Mouse (Mus musculus) liver, embryonic 16.5 days (tissue): Measurements from ENCODE around the gene Ugt2b34. TPM values are rescaled to one million over a fixed set of nuclear protein-coding genes. Genes with fewer than 3 reads are reported as not detected.
"Not testable (repeated sequence)": the region's sequence is repeated elsewhere in the genome, so short reads cannot be mapped to it uniquely, and the experiment has no call there.

Experiments used
- ATAC-seq: fragments of 200-750 bp; cut with Nextera tagmentation; 2 replicates; pipeline ENCODE4 v1.8.0; 2017; ENCODE audit warnings: low read depth, mild to moderate bottlenecking, moderate number of reproducible peaks, moderate library complexity
- H3K27ac ChIP-seq: fragments of 300-500 bp; sonication (generic); 2 replicates; pipeline ENCODE4 v1.5.1; 2014; ENCODE audit warnings: mild to moderate bottlenecking, low read length
- H3K27me3 ChIP-seq: fragments of 300-500 bp; sonication (generic); 2 replicates; pipeline ENCODE4 v1.6.1; 2014; ENCODE audit warnings: low read depth, low read length, mixed read lengths; ENCODE audit not compliant: control insufficient read depth, insufficient read depth
- H3K36me3 ChIP-seq: fragments of 300-500 bp; sonication (generic); 2 replicates; pipeline ENCODE4 v1.6.1; 2014; ENCODE audit warnings: mild to moderate bottlenecking; ENCODE audit not compliant: control insufficient read depth, insufficient read depth
- H3K4me1 ChIP-seq: fragments of 300-500 bp; sonication (generic); 2 replicates; pipeline ENCODE4 v1.6.1; 2014; ENCODE audit warnings: low read depth, low read length, mixed read lengths; ENCODE audit not compliant: control insufficient read depth
- H3K4me2 ChIP-seq: fragments of 300-500 bp; sonication (generic); 2 replicates; pipeline ENCODE4 v1.6.1; 2014; ENCODE audit warnings: low read depth, low read length, mixed read lengths
- H3K4me3 ChIP-seq: fragments of 300-500 bp; sonication (generic); 2 replicates; pipeline ENCODE4 v1.5.1; 2014; ENCODE audit warnings: low read depth, mild to moderate bottlenecking, low read length
- H3K9ac ChIP-seq: fragments of 300-500 bp; sonication (generic); 2 replicates; pipeline ENCODE4 v1.6.1; 2014; ENCODE audit warnings: low read depth, low read length
- H3K9me3 ChIP-seq: fragments of 300-500 bp; sonication (generic); replicated peaks from 2 replicates; pipeline ENCODE4 v1.6.1; 2016; ENCODE audit warnings: low read length; ENCODE audit not compliant: control insufficient read depth
- WGBS: fragments of 180-500 bp; shearing (Covaris S2); extraction: QIAGEN DNeasy Blood & Tissue Kit; methylation state at CpG from one replicate; pipeline ENCODE4 v1.1.7; 2014; ENCODE audit not compliant: insufficient replicate concordance; 5-methylcytosine and 5-hydroxymethylcytosine counted together
- polyA plus RNA-seq: library from polyadenylated mRNA; unstranded; fragments of >200 nt; fragmentation: Nextera tagmentation; extraction: Ambion mirVana; gene quantifications from 2 replicates; pipeline ENCODE4 v1.2.1, GENCODE M21; 2015

The Ugt2b34 gene
- polyA plus RNA-seq, 1 experiment from 2014 or later: 74.2 TPM

DNA sequence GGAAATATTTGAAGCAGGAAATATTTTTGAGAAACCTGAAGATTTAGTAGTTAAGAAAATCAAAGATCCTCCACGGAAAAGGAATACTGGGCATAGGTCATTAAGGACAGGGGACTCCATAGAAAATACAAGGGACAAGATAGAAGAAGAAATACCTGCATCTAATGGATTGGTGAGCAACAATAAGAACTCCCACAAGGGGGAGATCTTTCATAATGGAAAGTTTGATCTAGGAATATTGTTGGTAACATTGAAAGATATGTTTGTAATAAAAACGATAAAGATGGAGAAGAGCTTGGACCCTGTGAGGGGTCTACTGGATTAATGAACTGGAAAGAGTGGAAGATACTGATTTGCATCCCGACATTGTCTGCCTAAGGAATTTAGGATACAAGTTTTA is 20.1 kb downstream of the Ugt2b34 start:
- 31% methylated on average over 3 of the region's 3 CpGs for WGBS
- Histone ChIP-seq H3K4me1 (no peaks in the 10 kb centered on the region), H3K4me3 (no peak overlapping the region), H3K27ac (no peak overlapping the region), H3K9me3 (no peaks in the 10 kb centered on the region), H3K4me2 (no peak overlapping the region), H3K9ac (no peak overlapping the region), H3K27me3 (no peaks in the 10 kb centered on the region), H3K36me3 (no peaks in the 10 kb centered on the region; the same call in 1 of the 2 replicates)
- ATAC-seq: no peak

DNA sequence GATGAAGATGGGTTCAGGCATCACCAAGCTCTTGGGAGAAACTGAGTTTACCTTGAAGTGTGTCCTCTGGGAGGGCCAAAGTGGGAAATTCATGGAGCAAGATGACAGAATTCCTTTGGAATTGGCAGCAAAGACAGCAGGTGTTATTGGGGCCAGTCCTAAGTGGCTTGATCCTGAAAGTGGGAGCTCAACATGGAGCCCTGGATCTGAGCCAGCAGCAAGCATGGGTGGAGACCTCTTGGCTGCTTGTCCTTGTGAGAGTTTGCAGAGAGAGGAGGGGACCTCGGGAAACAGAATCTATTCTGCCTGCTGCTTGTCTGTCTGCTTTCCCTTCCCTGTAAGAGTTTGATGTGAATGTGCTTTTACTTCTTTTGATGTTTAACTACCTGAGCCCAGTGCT is 34.9 kb downstream of the Ugt2b34 start:
- ATAC-seq: no peak
- no peaks in the 10 kb centered on the region for H3K36me3 ChIP-seq
- whole genome bisulfite sequencing: 27% methylated on average over 1 of the region's 1 CpGs

DNA sequence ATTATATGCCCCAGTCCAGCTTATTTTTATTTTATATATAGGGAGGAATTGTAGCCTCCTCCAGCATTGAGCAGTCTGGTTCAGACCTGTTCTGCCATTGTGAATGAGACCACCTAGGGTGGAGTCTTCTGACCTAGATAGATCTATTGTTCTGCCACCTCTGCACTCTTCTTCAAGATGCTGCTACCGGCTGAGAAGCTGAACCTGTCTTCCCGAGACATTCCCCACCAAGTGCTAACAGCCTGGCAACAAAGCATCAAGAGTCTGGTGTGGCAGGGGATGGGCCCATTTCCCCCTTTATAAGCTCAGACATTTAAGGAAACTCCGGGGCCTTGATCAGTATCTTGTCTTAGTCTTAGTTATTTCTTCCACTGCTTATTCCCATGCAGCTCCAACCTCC is 48.4 kb downstream of the Ugt2b34 start:
- no peaks in the 10 kb centered on the region for H3K27me3 ChIP-seq
- no peaks in the 10 kb centered on the region for H3K36me3 ChIP-seq
- WGBS: 40% methylated on average over 3 of the region's 3 CpGs
- no peak overlapping the region for H3K27ac ChIP-seq
- no peaks in the 10 kb centered on the region for H3K4me1 ChIP-seq
- no peak overlapping the region for H3K4me2 ChIP-seq
- no peak for ATAC-seq
- H3K9me3 ChIP-seq: no peaks in the 10 kb centered on the region
- H3K9ac ChIP-seq: no peak overlapping the region
- no peak overlapping the region for H3K4me3 ChIP-seq

More for the DNA sequence above, 34.9 kb downstream of the Ugt2b34 start:
- Histone ChIP-seq H3K27me3 (no peaks in the 10 kb centered on the region), H3K9ac (no peak overlapping the region), H3K4me3 (no peak overlapping the region), H3K9me3 (no peaks in the 10 kb centered on the region), H3K27ac (no peak overlapping the region), H3K4me1 (no peaks in the 10 kb centered on the region), H3K4me2 (no peak overlapping the region)

DNA sequence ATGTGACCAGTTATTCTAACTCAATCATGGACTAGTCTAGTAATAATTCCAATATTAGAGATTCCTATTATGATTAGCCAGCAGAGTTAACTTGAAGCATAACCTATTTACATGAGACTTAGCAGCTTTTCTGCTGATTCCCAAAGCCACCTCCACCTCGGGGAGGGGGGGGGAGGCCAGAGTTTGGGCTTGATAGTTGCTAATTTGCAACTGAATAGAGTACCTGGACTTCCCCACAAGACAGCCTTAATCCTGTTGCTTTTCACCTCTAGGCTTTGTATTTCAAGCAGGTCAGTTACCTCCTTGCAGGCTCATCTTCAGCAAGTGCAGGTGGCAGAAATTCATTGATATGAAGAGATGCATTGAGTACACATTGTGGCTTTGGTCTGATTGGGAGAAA is 49.1 kb downstream of the Ugt2b34 start:
- Histone ChIP-seq H3K27ac (no peak overlapping the region), H3K4me1 (no peaks in the 10 kb centered on the region), H3K9me3 (no peaks in the 10 kb centered on the region), H3K4me3 (no peak overlapping the region), H3K9ac (no peak overlapping the region), H3K4me2 (no peak overlapping the region), H3K27me3 (no peaks in the 10 kb centered on the region), H3K36me3 (no peaks in the 10 kb centered on the region)
- whole genome bisulfite sequencing: 27% methylated on average over 1 of the region's 1 CpGs
- ATAC-seq: no peak

DNA sequence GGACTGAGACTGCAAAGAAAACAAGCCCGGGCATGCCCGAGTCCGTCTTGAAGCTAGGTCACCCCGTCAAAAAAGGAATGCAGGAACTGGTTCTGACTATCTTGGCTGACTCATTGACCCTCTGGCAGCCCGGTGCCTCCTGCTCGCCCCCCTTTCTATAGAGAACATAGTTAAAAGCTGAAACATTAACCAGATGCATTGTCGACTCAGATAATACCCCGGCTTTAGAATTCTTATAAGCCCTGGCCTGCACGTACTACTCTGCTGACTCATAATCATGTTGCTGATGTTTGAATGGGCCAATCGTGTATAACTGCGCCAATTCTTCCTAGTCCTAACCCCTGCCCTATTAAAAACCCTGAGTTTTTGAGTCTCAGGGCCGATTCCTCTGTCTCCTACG is 50.2 kb downstream of the Ugt2b34 start:
- not testable (repeated sequence) for H3K4me3 ChIP-seq, H3K9me3 ChIP-seq, H3K9ac ChIP-seq, H3K27ac ChIP-seq, H3K36me3 ChIP-seq, H3K4me1 ChIP-seq, H3K4me2 ChIP-seq, ATAC-seq, H3K27me3 ChIP-seq
- WGBS: 64% methylated on average over 13 of the region's 13 CpGs

DNA sequence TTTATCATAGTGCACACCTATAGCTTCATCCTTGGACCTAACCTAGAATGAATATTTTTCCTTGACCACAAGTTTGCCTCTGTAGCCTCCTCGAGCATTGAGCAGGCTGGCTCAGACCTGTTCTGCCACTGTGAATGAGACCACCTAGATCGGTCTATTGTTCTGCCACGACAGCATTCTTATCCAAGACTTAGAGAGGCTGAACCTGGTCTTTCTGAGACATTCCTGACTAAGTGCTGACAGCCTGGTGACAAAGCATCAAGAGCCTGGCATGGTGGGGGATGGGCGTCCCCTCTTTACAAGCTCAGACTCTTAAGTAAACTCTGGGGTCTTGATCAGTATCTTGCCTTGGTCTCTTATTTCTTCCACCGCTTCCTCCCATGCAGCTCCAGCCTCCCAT is 55.1 kb downstream of the Ugt2b34 start:
- ATAC-seq: no peak
- no peaks in the 10 kb centered on the region for H3K27me3 ChIP-seq
- 55% methylated on average over 5 of the region's 5 CpGs for WGBS
- H3K9ac ChIP-seq: no peak overlapping the region
- H3K9me3 ChIP-seq: no peaks in the 10 kb centered on the region
- H3K4me2 ChIP-seq: no peak overlapping the region
- no peak overlapping the region for H3K4me3 ChIP-seq
- H3K27ac ChIP-seq: no peak overlapping the region
- H3K4me1 ChIP-seq: no peaks in the 10 kb centered on the region
- no peaks in the 10 kb centered on the region for H3K36me3 ChIP-seq

DNA sequence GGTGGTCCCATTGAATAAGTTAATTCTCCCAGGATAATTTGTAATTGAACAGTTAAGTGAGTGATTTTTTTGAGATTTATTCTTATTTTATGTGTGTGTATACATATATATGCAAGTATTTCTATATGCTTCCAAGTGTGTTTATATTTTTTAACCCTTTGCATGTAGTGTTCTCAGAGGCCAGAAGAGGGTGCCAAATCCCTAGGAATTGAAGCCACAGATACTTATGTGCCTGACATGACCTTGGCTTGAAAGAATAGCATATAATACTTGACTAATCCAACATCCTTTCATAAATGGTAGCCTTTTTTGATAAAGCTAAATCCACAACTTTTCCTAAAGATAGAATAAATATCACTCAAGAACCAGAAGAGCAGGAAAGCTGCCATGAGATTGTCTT is 56.6 kb downstream of the Ugt2b34 start:
- ATAC-seq: no peak
- H3K4me2 ChIP-seq: no peak overlapping the region

DNA sequence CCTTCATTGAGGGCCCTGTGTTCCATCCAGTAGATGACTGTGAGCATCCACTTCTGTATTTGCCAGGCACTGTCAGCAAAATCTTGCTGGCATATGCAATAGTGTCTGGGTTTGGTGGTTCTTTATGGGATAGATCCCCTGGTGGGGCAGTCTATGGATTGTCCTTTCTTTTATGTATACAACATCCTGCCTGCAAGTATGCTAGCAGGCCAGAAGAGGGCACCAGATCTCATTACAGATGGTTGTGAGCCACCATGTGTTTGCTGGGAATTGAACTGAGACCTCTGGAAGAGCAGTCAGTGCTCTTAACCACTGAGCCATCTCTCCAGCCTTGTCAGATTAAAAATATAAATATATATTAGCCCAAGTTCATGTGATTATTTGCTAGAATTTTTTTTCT is 65.5 kb downstream of the Ugt2b34 start:
- H3K27me3 ChIP-seq, ATAC-seq: not testable (repeated sequence)

More for the DNA sequence above, 56.6 kb downstream of the Ugt2b34 start:
- no peaks in the 10 kb centered on the region for H3K36me3 ChIP-seq
- H3K27ac ChIP-seq: no peak overlapping the region
- no peak overlapping the region for H3K9ac ChIP-seq
- no peaks in the 10 kb centered on the region for H3K9me3 ChIP-seq
- H3K4me3 ChIP-seq: no peak overlapping the region
- no peaks in the 10 kb centered on the region for H3K27me3 ChIP-seq
- H3K4me1 ChIP-seq: no peaks in the 10 kb centered on the region

DNA sequence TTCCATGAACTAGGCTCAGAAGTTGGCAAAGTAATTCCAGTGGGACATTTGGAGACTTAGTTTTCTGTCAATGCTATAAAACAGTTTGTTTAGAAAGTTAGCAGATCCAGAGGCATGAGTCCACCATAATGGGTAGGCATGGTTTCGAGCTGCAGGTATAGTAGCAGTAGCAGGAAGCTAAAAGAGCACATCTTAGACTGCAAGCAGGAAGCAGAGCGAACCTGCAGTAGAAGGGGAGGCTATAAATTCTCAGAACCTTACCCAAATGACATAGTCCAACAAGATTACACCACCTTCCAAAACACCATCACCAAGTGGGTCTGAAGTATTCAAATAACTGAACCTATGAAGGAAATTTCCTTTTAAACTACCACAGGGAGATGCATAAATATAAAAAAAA is 66.5 kb downstream of the Ugt2b34 start:
- Histone ChIP-seq H3K9me3 (no peaks in the 10 kb centered on the region), H3K4me1 (no peaks in the 10 kb centered on the region), H3K36me3 (peaks cover 9% of the 10 kb centered on the region), H3K4me3 (no peak overlapping the region), H3K27ac (no peak overlapping the region), H3K9ac (no peak overlapping the region), H3K27me3 (no peaks in the 10 kb centered on the region), H3K4me2 (no peak overlapping the region)
- no peak for ATAC-seq
- WGBS: 66% methylated on average over 2 of the region's 2 CpGs

More for the DNA sequence above, 65.5 kb downstream of the Ugt2b34 start:
- H3K36me3 ChIP-seq, H3K9ac ChIP-seq, H3K4me1 ChIP-seq, H3K27ac ChIP-seq, H3K4me2 ChIP-seq, H3K9me3 ChIP-seq, H3K4me3 ChIP-seq: not testable (repeated sequence)
